Mouse (Mus musculus): ENCODE results near the gene Morn1. TPM values are rescaled to one million over a fixed set of nuclear protein-coding genes. Genes with fewer than 3 reads are reported as not detected.

The Morn1 gene
- polyA plus RNA-seq (2015; fragmentation: Nextera tagmentation; extraction: Ambion mirVana) = 4.8 and 6.1 TPM in 2 replicates

DNA sequence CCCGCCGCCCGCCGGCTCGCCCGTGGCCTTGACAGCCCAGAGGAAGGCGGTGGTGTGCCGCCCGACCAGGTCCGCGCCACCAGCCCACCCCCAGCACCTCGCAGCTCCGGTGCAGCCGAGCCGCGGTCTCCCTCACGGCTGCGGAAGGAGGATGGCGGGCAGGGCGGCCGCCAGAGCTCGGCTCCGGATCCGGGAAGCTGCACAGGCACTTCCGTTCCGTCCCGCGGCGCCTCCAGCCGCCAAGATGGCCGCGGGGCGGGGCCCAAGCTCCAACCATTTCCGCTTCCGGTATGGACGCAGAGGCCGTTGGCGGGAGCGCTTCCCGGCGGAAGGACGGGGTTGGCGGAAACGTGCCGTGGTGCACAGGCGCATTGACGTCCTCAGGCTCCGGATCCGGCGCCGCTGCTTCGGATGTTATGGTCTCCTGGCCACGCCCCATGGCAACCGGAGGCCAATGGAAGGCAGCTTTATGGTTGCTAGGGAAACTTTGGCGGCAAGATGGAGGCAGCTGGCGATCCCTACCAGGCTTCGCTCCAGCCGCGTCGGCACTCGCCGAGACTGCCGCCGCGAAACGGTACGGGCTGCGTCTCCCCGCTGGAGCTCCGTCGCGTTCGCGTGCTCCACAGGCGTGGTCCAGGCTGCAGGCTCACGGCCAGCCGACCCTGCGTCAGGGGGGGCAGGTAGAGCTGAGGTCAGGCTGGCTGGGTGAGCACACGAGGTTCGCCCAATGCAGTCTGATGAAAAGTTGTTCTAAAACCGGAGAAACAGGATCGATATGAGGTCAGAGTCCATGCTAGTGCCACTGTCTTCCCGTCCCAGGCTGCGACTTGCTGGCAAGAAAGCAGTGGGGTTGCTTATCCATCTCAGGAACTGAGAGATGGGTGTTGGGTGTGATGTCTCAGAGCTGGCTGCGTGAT lies at the start of gene Morn1, which contains the start of gene Rer1:
TSS of gene Morn1 (plus strand) at position 470 of the 917 bp plus-strand sequence.
TSS of gene Rer1 (minus strand) at position 275 of the 917 bp plus-strand sequence.
- Histone ChIP-seq H3K9ac (ENCODE audit: low read length) (peak within 1 kb of the TSS; percentile 91), H3K4me1 (ENCODE audit: control insufficient read depth, insufficient read depth, low read length) (peaks cover 22% of the 10 kb centered on the region), H3K4me2 (ENCODE audit: low read depth, low read length) (peak within 1 kb of the TSS; percentile 97), H3K4me3 (replicated peaks; ENCODE audit: low read length) (peak within 1 kb of the TSS; percentile 79), H3K27me3 (ENCODE audit: control insufficient read depth, insufficient read depth, low read length) (no peaks in the 10 kb centered on the region), H3K27ac (ENCODE audit: low read length) (peak within 1 kb of the TSS; percentile 94), H3K36me3 (ENCODE audit: control insufficient read depth, insufficient read depth, low read length) (peaks cover 10% of the 10 kb centered on the region; the same call in 1 of the 2 replicates), H3K9me3 (replicated peaks; ENCODE audit: control insufficient read depth, low read length) (no peaks in the 10 kb centered on the region)
- WGBS = under 1% methylated on average over 85 of the region's 85 CpGs
- ATAC-seq (ENCODE audit: insufficient read depth, low FRiP score) = peak; percentile 98

- H3K36me3 ChIP-seq (ENCODE audit: control insufficient read depth, insufficient read depth, low read length) = no peaks in the 10 kb centered on the region
- H3K27me3 ChIP-seq (ENCODE audit: control insufficient read depth, insufficient read depth, low read length) = peaks cover 27% of the 10 kb centered on the region
- 60% methylated on average over 9 of the region's 9 CpGs for WGBS
- H3K4me2 ChIP-seq (ENCODE audit: low read depth, low read length) = no peak overlapping the region
- H3K9ac ChIP-seq (ENCODE audit: low read length) = no peak overlapping the region
- no peak overlapping the region for H3K4me3 ChIP-seq (replicated peaks; ENCODE audit: low read length)
- H3K27ac ChIP-seq (ENCODE audit: low read length) = no peak overlapping the region
- 0 out of 2 replicates have a peak, but pooled peaks cover 3% of the 10 kb centered on the region for H3K4me1 ChIP-seq (ENCODE audit: control insufficient read depth, insufficient read depth, low read length)
- no peaks in the 10 kb centered on the region for H3K9me3 ChIP-seq (replicated peaks; ENCODE audit: control insufficient read depth, low read length)
- ATAC-seq (ENCODE audit: insufficient read depth, low FRiP score) = no peak
These were observed 46.2 kb upstream of the Morn1 start for GRCm38 (mm10) chr4:155040197-155040596.

GRCm38 (mm10) chr4:155040696-155041095 lies 45.7 kb upstream of the Morn1 start:
- Histone ChIP-seq H3K27ac (ENCODE audit: low read length) (no peak overlapping the region), H3K9ac (ENCODE audit: low read length) (no peak overlapping the region), H3K4me3 (replicated peaks; ENCODE audit: low read length) (no peak overlapping the region), H3K9me3 (replicated peaks; ENCODE audit: control insufficient read depth, low read length) (no peaks in the 10 kb centered on the region), H3K27me3 (ENCODE audit: control insufficient read depth, insufficient read depth, low read length) (peaks cover 27% of the 10 kb centered on the region), H3K4me2 (ENCODE audit: low read depth, low read length) (no peak overlapping the region), H3K36me3 (ENCODE audit: control insufficient read depth, insufficient read depth, low read length) (no peaks in the 10 kb centered on the region), H3K4me1 (ENCODE audit: control insufficient read depth, insufficient read depth, low read length) (0 out of 2 replicates have a peak, but pooled peaks cover 3% of the 10 kb centered on the region)
- ATAC-seq (ENCODE audit: insufficient read depth, low FRiP score) = no peak
- WGBS = 70% methylated on average over 6 of the region's 6 CpGs

GRCm38 (mm10) chr4:155042606-155043288 lies 43.6 kb upstream of the Morn1 start:
- H3K36me3 ChIP-seq (ENCODE audit: control insufficient read depth, insufficient read depth, low read length) = no peaks in the 10 kb centered on the region
- no peak overlapping the region for H3K9ac ChIP-seq (ENCODE audit: low read length)
- peaks cover 27% of the 10 kb centered on the region for H3K27me3 ChIP-seq (ENCODE audit: control insufficient read depth, insufficient read depth, low read length)
- H3K27ac ChIP-seq (ENCODE audit: low read length) = no peak overlapping the region
- peak overlapping the region; percentile 34 for H3K4me3 ChIP-seq (replicated peaks; ENCODE audit: low read length)
- 8% methylated on average over 63 of the region's 65 CpGs for WGBS
- peak overlapping the region; percentile 50 for H3K4me2 ChIP-seq (ENCODE audit: low read depth, low read length)
- H3K9me3 ChIP-seq (replicated peaks; ENCODE audit: control insufficient read depth, low read length) = no peaks in the 10 kb centered on the region
- H3K4me1 ChIP-seq (ENCODE audit: control insufficient read depth, insufficient read depth, low read length) = 0 out of 2 replicates have a peak, but pooled peaks cover 3% of the 10 kb centered on the region
- no peak for ATAC-seq (ENCODE audit: insufficient read depth, low FRiP score)

GRCm38 (mm10) chr4:155043289-155043625 lies 43.1 kb upstream of the Morn1 start:
- H3K27me3 ChIP-seq (ENCODE audit: control insufficient read depth, insufficient read depth, low read length) = peaks cover 27% of the 10 kb centered on the region
- H3K36me3 ChIP-seq (ENCODE audit: control insufficient read depth, insufficient read depth, low read length) = no peaks in the 10 kb centered on the region
- H3K4me1 ChIP-seq (ENCODE audit: control insufficient read depth, insufficient read depth, low read length) = 0 out of 2 replicates have a peak, but pooled peaks cover 3% of the 10 kb centered on the region
- H3K27ac ChIP-seq (ENCODE audit: low read length) = no peak overlapping the region
- no peak for ATAC-seq (ENCODE audit: insufficient read depth, low FRiP score)
- H3K9me3 ChIP-seq (replicated peaks; ENCODE audit: control insufficient read depth, low read length) = no peaks in the 10 kb centered on the region
- H3K4me2 ChIP-seq (ENCODE audit: low read depth, low read length) = peak overlapping the region; percentile 50
- no peak overlapping the region for H3K9ac ChIP-seq (ENCODE audit: low read length)
- H3K4me3 ChIP-seq (replicated peaks; ENCODE audit: low read length) = peak overlapping the region; percentile 34
- WGBS = 5% methylated on average over 25 of the region's 25 CpGs

GRCm38 (mm10) chr4:155046636-155047035 lies 39.7 kb upstream of the Morn1 start:
- H3K4me1 ChIP-seq (ENCODE audit: control insufficient read depth, insufficient read depth, low read length) = 0 out of 2 replicates have a peak, but pooled peaks cover 3% of the 10 kb centered on the region
- no peaks in the 10 kb centered on the region for H3K36me3 ChIP-seq (ENCODE audit: control insufficient read depth, insufficient read depth, low read length)
- 80% methylated on average over 14 of the region's 14 CpGs for WGBS
- no peak overlapping the region for H3K4me3 ChIP-seq (replicated peaks; ENCODE audit: low read length)
- ATAC-seq (ENCODE audit: insufficient read depth, low FRiP score) = no peak
- peaks cover 26% of the 10 kb centered on the region for H3K27me3 ChIP-seq (ENCODE audit: control insufficient read depth, insufficient read depth, low read length)
- H3K9ac ChIP-seq (ENCODE audit: low read length) = no peak overlapping the region
- no peak overlapping the region for H3K4me2 ChIP-seq (ENCODE audit: low read depth, low read length)
- H3K27ac ChIP-seq (ENCODE audit: low read length) = no peak overlapping the region
- H3K9me3 ChIP-seq (replicated peaks; ENCODE audit: control insufficient read depth, low read length) = no peaks in the 10 kb centered on the region

- no peak overlapping the region for H3K27ac ChIP-seq (ENCODE audit: low read length)
- 69% methylated on average over 7 of the region's 7 CpGs for WGBS
- H3K9ac ChIP-seq (ENCODE audit: low read length) = no peak overlapping the region
- H3K4me2 ChIP-seq (ENCODE audit: low read depth, low read length) = no peak overlapping the region
- H3K4me1 ChIP-seq (ENCODE audit: control insufficient read depth, insufficient read depth, low read length) = no peaks in the 10 kb centered on the region
- no peaks in the 10 kb centered on the region for H3K36me3 ChIP-seq (ENCODE audit: control insufficient read depth, insufficient read depth, low read length)
- ATAC-seq (ENCODE audit: insufficient read depth, low FRiP score) = no peak
- H3K9me3 ChIP-seq (replicated peaks; ENCODE audit: control insufficient read depth, low read length) = no peaks in the 10 kb centered on the region
- H3K27me3 ChIP-seq (ENCODE audit: control insufficient read depth, insufficient read depth, low read length) = no peaks in the 10 kb centered on the region
- no peak overlapping the region for H3K4me3 ChIP-seq (replicated peaks; ENCODE audit: low read length)
These were observed 36.3 kb upstream of the Morn1 start for GRCm38 (mm10) chr4:155050116-155050515.

GRCm38 (mm10) chr4:155056724-155057123 lies 29.7 kb upstream of the Morn1 start, which contains the start of gene Plch2:
Plch2 (minus strand) TSS chr4:155056784.
- H3K4me3 ChIP-seq (replicated peaks; ENCODE audit: low read length) = peak within 1 kb of the TSS; percentile 25
- no peaks in the 10 kb centered on the region for H3K9me3 ChIP-seq (replicated peaks; ENCODE audit: control insufficient read depth, low read length)
- ATAC-seq (ENCODE audit: insufficient read depth, low FRiP score) = peak; percentile 19; the same call in 1 of the 2 replicates
- peak within 1 kb of the TSS; percentile 54 for H3K9ac ChIP-seq (ENCODE audit: low read length)
- no peaks in the 10 kb centered on the region for H3K27me3 ChIP-seq (ENCODE audit: control insufficient read depth, insufficient read depth, low read length)
- H3K36me3 ChIP-seq (ENCODE audit: control insufficient read depth, insufficient read depth, low read length) = no peaks in the 10 kb centered on the region
- peak within 1 kb of the TSS; percentile 87 for H3K27ac ChIP-seq (ENCODE audit: low read length)
- H3K4me1 ChIP-seq (ENCODE audit: control insufficient read depth, insufficient read depth, low read length) = peaks cover 11% of the 10 kb centered on the region
- WGBS = 63% methylated on average over 10 of the region's 10 CpGs
- H3K4me2 ChIP-seq (ENCODE audit: low read depth, low read length) = peak within 1 kb of the TSS; percentile 18

Measured in stomach, embryonic 16.5 days (tissue).